Mouse (Mus musculus) brown adipose tissue, adult 24 weeks (tissue): ENCODE results near the gene Gga2. TPM values are rescaled to one million over a fixed set of nuclear protein-coding genes. Genes with fewer than 3 reads are reported as not detected.

Experiments
- H3K27ac ChIP-seq: fragments of 200-500 bp; replicated peaks from 2 replicates; pipeline ENCODE4 v1.5.1; 2012; ENCODE audit warnings: low read depth, mild to moderate bottlenecking, low read length
- H3K4me1 ChIP-seq: fragments of 200-500 bp; 2 replicates; pipeline ENCODE4 v1.6.1; 2012; ENCODE audit warnings: low read length, mixed read lengths; ENCODE audit not compliant: control insufficient read depth, insufficient read depth, insufficient read length
- H3K4me3 ChIP-seq: fragments of 200-500 bp; 2 replicates; pipeline ENCODE4 v1.5.1; 2012; ENCODE audit warnings: low read depth, mild to moderate bottlenecking, low read length, moderate library complexity; ENCODE audit not compliant: insufficient read depth
- polyA plus RNA-seq: library from polyadenylated mRNA; stranded (reverse); fragments of >200 nt; gene quantifications from 2 replicates; pipeline ENCODE4 v1.2.4, GENCODE M21; 2012; ENCODE audit not compliant: missing spikeins, insufficient read depth, insufficient read length

Gene Gga2
- polyA plus RNA-seq, 1 experiment, result 29.1 TPM

GRCm38 (mm10) chr7:121966169-121966568 is 54.9 kb downstream of the Gga2 start:
- Histone ChIP-seq H3K4me3 (no peak overlapping the region), H3K4me1 (no peaks in the 10 kb centered on the region)

GRCm38 (mm10) chr7:121963883-121964398 is 57.1 kb downstream of the Gga2 start:
- Histone ChIP-seq H3K4me3 (no peak overlapping the region), H3K27ac (no peak overlapping the region), H3K4me1 (no peaks in the 10 kb centered on the region)

More at GRCm38 (mm10) chr7:121966169-121966568, 54.9 kb downstream of the Gga2 start:
- H3K27ac ChIP-seq, result no peak overlapping the region

GRCm38 (mm10) chr7:121962571-121962959 is 58.5 kb downstream of the Gga2 start:
- no peak overlapping the region for H3K4me3 ChIP-seq
- no peaks in the 10 kb centered on the region for H3K4me1 ChIP-seq
- H3K27ac ChIP-seq, result no peak overlapping the region

GRCm38 (mm10) chr7:121961913-121962570 is 59.0 kb downstream of the Gga2 start:
- Histone ChIP-seq H3K27ac (no peak overlapping the region), H3K4me1 (no peaks in the 10 kb centered on the region), H3K4me3 (no peak overlapping the region)

- Histone ChIP-seq H3K4me3 (no peak overlapping the region), H3K4me1 (no peaks in the 10 kb centered on the region), H3K27ac (no peak overlapping the region)
These were observed 65.2 kb downstream of the Gga2 start for GRCm38 (mm10) chr7:121955802-121956201.

GRCm38 (mm10) chr7:121954891-121955669 is 65.9 kb downstream of the Gga2 start:
- no peak overlapping the region for H3K4me3 ChIP-seq
- no peak overlapping the region for H3K27ac ChIP-seq

GRCm38 (mm10) chr7:121947513-121947912 is 73.5 kb downstream of the Gga2 start:
- no peak overlapping the region for H3K4me3 ChIP-seq
- no peak overlapping the region for H3K27ac ChIP-seq
- H3K4me1 ChIP-seq, result no peaks in the 10 kb centered on the region

More at GRCm38 (mm10) chr7:121954891-121955669, 65.9 kb downstream of the Gga2 start:
- no peaks in the 10 kb centered on the region for H3K4me1 ChIP-seq

- Histone ChIP-seq H3K27ac (no peak overlapping the region), H3K4me1 (no peaks in the 10 kb centered on the region), H3K4me3 (no peak overlapping the region)
These were observed 74.8 kb downstream of the Gga2 start for GRCm38 (mm10) chr7:121946196-121946595.

GRCm38 (mm10) chr7:121942371-121942770 is 78.7 kb downstream of the Gga2 start:
- Histone ChIP-seq H3K4me1 (no peaks in the 10 kb centered on the region), H3K4me3 (no peak overlapping the region), H3K27ac (no peak overlapping the region)

- Histone ChIP-seq H3K27ac (no peak overlapping the region), H3K4me3 (no peak overlapping the region), H3K4me1 (no peaks in the 10 kb centered on the region)
These were observed 79.4 kb downstream of the Gga2 start for GRCm38 (mm10) chr7:121941640-121942039.

- H3K4me1 ChIP-seq, result no peaks in the 10 kb centered on the region
- H3K27ac ChIP-seq, result no peak overlapping the region
- H3K4me3 ChIP-seq, result no peak overlapping the region
These were observed 80.0 kb downstream of the Gga2 start for GRCm38 (mm10) chr7:121941016-121941415.

GRCm38 (mm10) chr7:121939729-121940128 is 81.3 kb downstream of the Gga2 start:
- Histone ChIP-seq H3K27ac (no peak overlapping the region), H3K4me3 (no peak overlapping the region), H3K4me1 (no peaks in the 10 kb centered on the region)

GRCm38 (mm10) chr7:121939244-121939643 is 81.8 kb downstream of the Gga2 start:
- H3K4me1 ChIP-seq, result no peaks in the 10 kb centered on the region

GRCm38 (mm10) chr7:121938124-121938891 is 82.7 kb downstream of the Gga2 start:
- no peak overlapping the region for H3K27ac ChIP-seq
- H3K4me3 ChIP-seq, result no peak overlapping the region
- H3K4me1 ChIP-seq, result no peaks in the 10 kb centered on the region

More at GRCm38 (mm10) chr7:121939244-121939643, 81.8 kb downstream of the Gga2 start:
- Histone ChIP-seq H3K4me3 (no peak overlapping the region), H3K27ac (no peak overlapping the region)
